Mouse (Mus musculus) erythroid progenitor cell, adult 5-6 weeks (primary cell): ENCODE results near the gene Ankrd13d. TPM values are rescaled to one million over a fixed set of nuclear protein-coding genes. Genes with fewer than 3 reads are reported as not detected.
A peak's percentile ranks its signal among the peaks of the same experiment; 100 is the strongest.
"Not testable (repeated sequence)": the region's sequence is repeated elsewhere in the genome, so short reads cannot be mapped to it uniquely, and the experiment has no call there.

Experiments used
- ATAC-seq: replicated peaks from 2 replicates; pipeline ENCODE4 v1.8.0; 2016; ENCODE audit warnings: moderate number of reproducible peaks, mild to moderate bottlenecking, moderate TSS enrichment, inconsistent platforms; ENCODE audit not compliant: poor library complexity, low FRiP score, severe bottlenecking
- total RNA-seq, 2 experiments: library from RNA; stranded (forward) in 1 of 2; stranded (reverse) in 1 of 2; fragments of 150-400 nt in 1 of 2; fragments of 186-747, 209-891 nt in 1 of 2; gene quantifications; 2 replicates each; pipeline versions ENCODE4 v1.2.3 to v1.2.4; 2015 to 2017; ENCODE audit warnings: low replicate concordance in 2 of 2

Ankrd13d gene
- total RNA-seq, 2 experiments from 2014 or later = 1.3 TPM; not detected in 1

- peak; percentile 72 for ATAC-seq
These were observed 14.2 kb downstream of the Ankrd13d start, which contains the start of gene Ssh3 for GRCm38 (mm10) chr19:4268566-4269361. Ssh3 (minus strand) TSS chr19:4269180.

GRCm38 (mm10) chr19:4265956-4266355 lies 17.0 kb downstream of the Ankrd13d start:
- ATAC-seq = no peak

DNA sequence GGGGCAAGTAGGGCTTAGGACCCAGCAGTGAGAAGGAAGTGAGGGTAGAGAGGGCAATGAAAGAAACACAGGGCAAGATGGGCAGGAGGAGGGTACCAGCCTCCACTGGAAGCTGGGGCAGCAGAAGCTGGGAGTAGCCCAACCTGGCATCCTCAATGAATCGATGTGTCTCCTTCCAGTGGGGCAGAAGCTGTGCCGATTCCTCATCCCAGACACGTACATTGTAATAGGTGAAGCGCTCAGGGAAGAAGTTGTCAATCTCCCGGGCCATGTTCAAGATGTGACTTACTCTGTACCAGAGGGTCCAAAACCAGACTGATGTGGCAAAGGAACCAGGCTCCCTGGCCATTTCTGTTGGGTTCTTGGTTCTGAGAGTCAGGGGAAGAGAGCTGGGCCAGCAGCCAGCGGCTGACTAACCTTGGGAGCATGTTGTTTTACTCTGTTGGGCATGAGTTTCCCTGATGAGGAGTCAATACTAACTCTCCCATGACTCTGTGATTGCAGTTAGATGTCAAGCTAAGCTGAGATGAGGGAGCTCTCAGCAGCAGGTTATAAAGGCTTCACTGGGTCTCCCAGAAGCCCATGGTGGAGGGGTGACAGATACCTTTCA lies 18.7 kb downstream of the Ankrd13d start:
- ATAC-seq = no peak

DNA sequence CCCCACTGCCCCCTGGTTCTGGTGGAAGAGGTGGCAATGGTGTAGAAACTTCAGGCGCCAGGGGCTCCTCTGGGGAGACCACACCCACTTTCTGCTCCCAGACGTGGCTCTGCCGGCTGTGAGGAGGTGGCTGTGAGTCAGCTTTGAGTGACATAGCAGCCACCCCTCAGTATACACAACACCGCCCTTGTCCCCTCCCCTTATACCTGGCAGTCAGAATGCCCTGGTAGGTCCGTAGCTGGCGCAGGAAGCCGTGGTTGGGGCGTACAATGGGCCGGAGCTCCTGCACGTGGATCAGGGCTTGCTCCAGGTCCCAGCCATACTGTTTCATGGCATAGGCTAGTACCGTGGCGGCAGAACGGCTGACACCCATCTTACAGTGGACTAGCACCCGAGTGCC lies 19.2 kb downstream of the Ankrd13d start:
- ATAC-seq = no peak

- ATAC-seq = no peak
These were observed 20.2 kb downstream of the Ankrd13d start for GRCm38 (mm10) chr19:4262756-4263155.

GRCm38 (mm10) chr19:4261038-4261698 lies 21.8 kb downstream of the Ankrd13d start:
- no peak for ATAC-seq

GRCm38 (mm10) chr19:4257897-4258252 lies 25.1 kb downstream of the Ankrd13d start:
- no peak for ATAC-seq

DNA sequence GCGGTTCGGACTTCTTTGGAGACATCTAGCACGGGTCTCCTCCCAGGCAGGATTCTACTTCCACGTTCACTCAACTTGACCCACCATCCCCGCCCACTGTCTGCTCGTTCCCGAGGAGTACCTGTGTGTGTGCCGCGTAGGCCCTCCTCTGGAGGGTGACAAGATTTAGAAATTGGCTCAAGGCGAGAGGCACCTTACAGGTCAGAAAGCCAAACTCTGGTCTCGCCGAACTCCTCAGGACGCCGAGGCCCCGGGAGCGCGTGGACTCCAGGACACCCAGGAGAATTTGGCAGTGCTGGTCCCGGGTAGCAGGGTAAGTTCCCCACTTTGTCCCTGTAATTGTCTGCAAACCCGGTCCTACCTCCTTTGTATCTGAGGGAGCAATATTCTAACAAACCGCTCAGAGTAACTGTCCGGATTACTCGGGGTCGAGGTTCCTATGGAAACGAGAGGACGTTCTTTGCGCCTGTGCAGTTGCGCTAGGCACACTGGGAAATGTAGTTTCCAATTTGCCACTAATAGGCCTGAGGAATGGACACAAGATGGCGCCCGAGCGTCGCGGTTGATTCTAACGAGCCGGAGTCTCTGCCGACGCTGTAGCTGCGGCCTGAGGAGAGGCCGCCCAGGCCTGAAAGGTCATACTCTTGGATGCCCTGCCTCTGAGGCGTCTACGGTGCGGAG lies 25.6 kb downstream of the Ankrd13d start:
- ATAC-seq = peak; percentile 91

- no peak for ATAC-seq
These were observed 27.3 kb downstream of the Ankrd13d start for GRCm38 (mm10) chr19:4255583-4256162.

- no peak for ATAC-seq
These were observed 28.7 kb downstream of the Ankrd13d start for GRCm38 (mm10) chr19:4254230-4254629.

GRCm38 (mm10) chr19:4248683-4249082 lies 34.3 kb downstream of the Ankrd13d start:
- ATAC-seq = not testable (repeated sequence)

DNA sequence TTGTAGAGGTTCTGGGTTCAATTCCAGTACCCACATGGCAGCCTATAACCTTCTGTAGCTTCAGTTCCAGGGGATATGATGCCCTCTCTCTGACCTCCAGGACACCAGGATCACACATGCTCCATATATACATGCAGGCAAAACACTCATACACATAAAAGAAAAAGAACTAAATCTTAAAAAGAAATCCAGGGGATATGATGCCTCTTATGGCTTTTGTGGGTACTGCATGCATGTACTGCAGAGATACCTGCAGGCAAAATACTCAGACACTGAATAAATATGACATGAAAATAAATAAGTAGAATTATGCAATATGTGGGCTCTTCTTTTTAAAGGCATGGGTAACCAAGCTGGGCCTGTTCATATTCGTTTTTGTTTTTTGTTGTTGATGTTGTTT lies 35.9 kb downstream of the Ankrd13d start:
- 0 out of 2 replicates have a peak, but pooled peaks have one; percentile 42 for ATAC-seq

DNA sequence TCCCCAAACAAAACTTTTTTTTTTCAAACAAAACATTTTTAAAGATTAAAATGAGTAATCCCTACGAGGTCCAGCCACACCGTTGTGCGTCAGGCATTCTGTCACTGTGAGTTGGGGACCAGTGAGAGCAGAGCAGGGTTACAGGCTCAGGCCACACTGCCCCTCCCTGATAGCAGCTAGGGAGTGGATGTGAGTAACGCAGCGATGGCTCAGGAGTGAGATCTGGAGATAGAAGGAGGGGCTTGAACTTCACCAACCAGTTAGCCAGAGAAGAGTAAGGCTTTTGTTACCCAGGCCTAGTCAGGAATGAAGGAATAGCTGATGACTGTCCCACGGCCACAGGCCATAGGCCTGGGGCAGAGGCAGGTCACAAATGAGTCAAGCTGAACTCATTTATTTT lies 38.2 kb downstream of the Ankrd13d start:
- ATAC-seq = no peak

GRCm38 (mm10) chr19:4242416-4242815 lies 40.5 kb downstream of the Ankrd13d start:
- ATAC-seq = 0 out of 2 replicates have a peak, but pooled peaks have one; percentile 42

DNA sequence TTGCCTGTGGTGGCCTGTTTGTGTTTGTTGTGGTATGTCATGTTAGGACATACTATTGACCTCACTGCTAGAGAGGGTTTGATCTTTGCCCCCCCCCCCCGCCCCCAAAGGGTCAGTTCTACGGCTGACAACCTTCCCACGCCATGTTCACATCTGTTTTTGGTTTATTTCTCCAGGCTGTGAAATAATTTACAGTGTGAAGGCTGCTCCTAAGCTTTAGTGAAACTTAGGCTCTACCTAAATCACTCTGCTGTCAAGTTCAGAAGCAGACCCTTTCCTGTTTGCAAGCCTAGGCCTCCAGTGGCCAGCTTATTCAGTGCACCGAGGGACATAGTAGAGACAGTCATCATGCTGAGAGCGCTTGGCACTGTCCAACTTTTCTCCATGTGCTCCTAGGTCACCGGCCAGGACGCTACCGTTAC lies 42.7 kb downstream of the Ankrd13d start:
- no peak for ATAC-seq

DNA sequence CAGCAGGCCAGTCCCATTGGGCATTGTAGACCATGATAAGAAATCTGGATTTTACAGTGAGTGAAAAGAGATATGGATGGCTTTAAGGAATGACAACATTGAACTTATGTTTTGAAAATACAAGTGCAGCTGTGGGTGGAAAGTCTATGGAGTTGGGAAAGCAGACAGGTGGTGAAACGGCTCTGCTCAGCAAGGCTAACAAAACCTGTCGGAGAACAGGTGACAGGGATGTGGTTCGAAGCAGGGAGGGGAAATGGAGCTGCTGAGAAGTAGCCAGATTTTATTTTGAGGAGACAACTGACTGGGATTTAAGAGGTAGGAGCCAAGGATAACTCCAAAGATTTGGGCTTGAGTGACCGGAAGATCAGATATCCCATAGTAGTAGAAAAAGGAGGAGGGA lies 48.4 kb downstream of the Ankrd13d start:
- ATAC-seq = no peak

DNA sequence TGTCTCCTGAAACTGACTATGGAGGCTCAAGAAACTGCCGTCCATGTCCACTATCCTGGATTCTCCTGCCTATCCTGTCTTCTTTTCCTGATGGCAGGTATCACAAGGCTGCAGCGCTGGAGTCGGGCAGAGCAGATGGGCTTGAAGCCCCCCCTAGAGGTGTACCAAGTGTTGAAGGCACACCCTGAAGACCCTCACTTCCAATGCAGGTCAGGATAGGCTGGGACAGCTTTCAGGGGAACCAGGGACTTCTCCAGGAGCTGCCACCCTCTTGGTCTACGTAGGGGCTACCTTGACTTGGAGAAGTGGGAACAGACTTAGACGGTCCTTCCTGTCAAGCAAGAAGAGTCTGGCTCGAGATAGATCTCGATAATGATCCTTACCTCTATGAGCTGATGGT lies 50.3 kb downstream of the Ankrd13d start:
- no peak for ATAC-seq

- 0 out of 2 replicates have a peak, but pooled peaks have one; percentile 4 for ATAC-seq
These were observed 50.8 kb downstream of the Ankrd13d start for GRCm38 (mm10) chr19:4232186-4232572.

DNA sequence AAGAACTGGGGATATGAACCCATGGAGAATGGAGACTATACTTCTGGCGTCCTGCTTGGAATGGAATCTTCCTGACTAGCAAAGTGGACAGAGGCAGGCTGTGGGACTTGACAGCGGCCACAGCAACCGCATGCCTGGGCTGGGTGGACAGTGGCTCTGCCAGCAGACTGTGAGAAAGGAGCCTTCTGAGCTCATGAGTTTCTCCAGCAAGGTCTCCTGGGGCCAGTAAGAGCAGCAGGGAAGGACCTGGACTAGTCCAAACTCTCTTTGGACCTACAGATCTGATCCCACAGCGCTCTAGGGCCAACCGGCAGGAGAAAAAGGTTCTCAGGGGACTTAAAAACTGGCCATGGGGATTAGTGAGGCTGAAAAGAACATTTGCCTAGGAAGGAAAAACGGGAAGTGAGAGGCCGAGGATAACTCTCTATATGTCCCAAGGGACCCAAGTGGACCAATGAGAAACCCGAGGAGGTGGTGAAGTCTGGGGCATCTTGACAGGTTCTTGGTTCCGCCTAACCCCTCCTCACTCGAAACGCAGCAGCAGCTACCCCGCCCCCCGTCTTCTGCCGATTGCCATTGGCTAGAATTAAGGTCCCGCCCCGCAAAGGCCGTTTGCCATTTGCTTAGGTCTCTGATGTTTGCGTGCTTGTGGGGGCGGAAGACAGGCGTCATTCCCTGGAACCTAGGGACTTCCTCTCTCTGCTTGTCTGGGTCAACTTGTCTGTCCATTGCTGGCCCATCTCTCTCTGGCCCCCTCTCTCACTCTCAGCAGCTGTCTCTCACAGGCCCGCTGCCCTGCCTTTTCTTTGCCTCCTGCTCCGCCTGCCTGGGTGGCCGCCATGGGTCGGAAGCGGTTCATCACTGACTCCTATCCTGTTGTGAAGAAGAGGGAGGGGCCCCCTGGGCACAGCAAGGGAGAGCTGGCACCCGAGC lies 51.4 kb downstream of the Ankrd13d start, which contains the start of gene Pold4:
Gene Pold4, plus strand, starts transcription at position 647 of the 933 bp plus-strand sequence.
- ATAC-seq = peak; percentile 90
